Mouse (Mus musculus): Measurements from ENCODE around the gene Ggt5. TPM values are rescaled to one million over a fixed set of nuclear protein-coding genes. Genes with fewer than 3 reads are reported as not detected.

The Ggt5 gene
- total and polyA plus RNA-seq, 2 experiments from 2014 or later: 2.3 to 2.8 TPM

- H3K4me2 ChIP-seq (ENCODE audit: low read depth, low read length): no peak overlapping the region
- no peaks in the 10 kb centered on the region for H3K27me3 ChIP-seq (ENCODE audit: insufficient read depth, low read length)
- no peak overlapping the region for H3K27ac ChIP-seq
- H3K4me1 ChIP-seq (ENCODE audit: insufficient read depth, low read length): peaks cover 28% of the 10 kb centered on the region
- DNase-seq (ENCODE audit: low spot score) (no peak), ATAC-seq (no peak)
- WGBS: 75% methylated on average over 13 of the region's 13 CpGs
- no peak for TF ChIP-seq CTCF (IDR thresholded peaks at IDR 0.05; ENCODE audit: low read depth)
- no peaks in the 10 kb centered on the region for H3K9me3 ChIP-seq (ENCODE audit: low read length)
- no peak overlapping the region for H3K4me3 ChIP-seq (ENCODE audit: low read length)
- peaks cover 5% of the 10 kb centered on the region; the same call in 1 of the 2 replicates for H3K36me3 ChIP-seq (ENCODE audit: insufficient read depth, low read length)
- no peak overlapping the region for H3K9ac ChIP-seq (replicated peaks; ENCODE audit: low read length)
These were observed 36.3 kb upstream of the Ggt5 start for GRCm38 (mm10) chr10:75552701-75553450.

- TF ChIP-seq CTCF (IDR thresholded peaks at IDR 0.05; ENCODE audit: low read depth): no peak
- no peak overlapping the region for H3K27ac ChIP-seq
- H3K4me1 ChIP-seq (ENCODE audit: insufficient read depth, low read length): peaks cover 31% of the 10 kb centered on the region
- no peaks in the 10 kb centered on the region for H3K27me3 ChIP-seq (ENCODE audit: insufficient read depth, low read length)
- H3K4me3 ChIP-seq (ENCODE audit: low read length): no peak overlapping the region
- no peaks in the 10 kb centered on the region for H3K9me3 ChIP-seq (ENCODE audit: low read length)
- no peak overlapping the region for H3K4me2 ChIP-seq (ENCODE audit: low read depth, low read length)
- H3K36me3 ChIP-seq (ENCODE audit: insufficient read depth, low read length): peaks cover 5% of the 10 kb centered on the region; the same call in 1 of the 2 replicates
- ATAC-seq (no peak), DNase-seq (ENCODE audit: low spot score) (no peak)
- WGBS: 94% methylated on average over 8 of the region's 8 CpGs
- no peak overlapping the region for H3K9ac ChIP-seq (replicated peaks; ENCODE audit: low read length)
These were observed 35.0 kb upstream of the Ggt5 start for GRCm38 (mm10) chr10:75554090-75554489.

GRCm38 (mm10) chr10:75555557-75555956, 33.6 kb upstream of the Ggt5 start:
- 51% methylated on average over 6 of the region's 6 CpGs for WGBS
- no peak for DNase-seq (ENCODE audit: low spot score)
- no peak overlapping the region for H3K9ac ChIP-seq (replicated peaks; ENCODE audit: low read length)
- no peaks in the 10 kb centered on the region for H3K9me3 ChIP-seq (ENCODE audit: low read length)
- no peak overlapping the region for H3K4me3 ChIP-seq (ENCODE audit: low read length)
- no peak for ATAC-seq
- no peaks in the 10 kb centered on the region for H3K27me3 ChIP-seq (ENCODE audit: insufficient read depth, low read length)
- peaks cover 33% of the 10 kb centered on the region for H3K4me1 ChIP-seq (ENCODE audit: insufficient read depth, low read length)
- H3K27ac ChIP-seq: peak overlapping the region; percentile 62; the same call in 1 of the 2 replicates
- peaks cover 5% of the 10 kb centered on the region; the same call in 1 of the 2 replicates for H3K36me3 ChIP-seq (ENCODE audit: insufficient read depth, low read length)
- no peak overlapping the region for H3K4me2 ChIP-seq (ENCODE audit: low read depth, low read length)
- no peak for TF ChIP-seq CTCF (IDR thresholded peaks at IDR 0.05; ENCODE audit: low read depth)

- peak; percentile 92 for DNase-seq (ENCODE audit: low spot score)
- WGBS: 14% methylated on average over 9 of the region's 9 CpGs
- peaks cover 5% of the 10 kb centered on the region; the same call in 1 of the 2 replicates for H3K36me3 ChIP-seq (ENCODE audit: insufficient read depth, low read length)
- no peaks in the 10 kb centered on the region for H3K27me3 ChIP-seq (ENCODE audit: insufficient read depth, low read length)
- peak overlapping the region; percentile 68 for H3K27ac ChIP-seq
- TF ChIP-seq CTCF (IDR thresholded peaks at IDR 0.05; ENCODE audit: low read depth): no peak
- no peak overlapping the region for H3K4me3 ChIP-seq (ENCODE audit: low read length)
- no peak overlapping the region for H3K9ac ChIP-seq (replicated peaks; ENCODE audit: low read length)
- H3K9me3 ChIP-seq (ENCODE audit: low read length): no peaks in the 10 kb centered on the region
- H3K4me2 ChIP-seq (ENCODE audit: low read depth, low read length): no peak overlapping the region
- peak; percentile 81 for ATAC-seq
- H3K4me1 ChIP-seq (ENCODE audit: insufficient read depth, low read length): peaks cover 37% of the 10 kb centered on the region
These were observed 33.1 kb upstream of the Ggt5 start for GRCm38 (mm10) chr10:75556026-75556425.

- peak overlapping the region; percentile 90 for H3K9ac ChIP-seq (replicated peaks; ENCODE audit: low read length)
- 17% methylated on average over 3 of the region's 3 CpGs for WGBS
- peak overlapping the region; percentile 82 for H3K4me2 ChIP-seq (ENCODE audit: low read depth, low read length)
- H3K36me3 ChIP-seq (ENCODE audit: insufficient read depth, low read length): peaks cover 5% of the 10 kb centered on the region; the same call in 1 of the 2 replicates
- DNase-seq (ENCODE audit: low spot score): peak; percentile 93
- TF ChIP-seq CTCF (IDR thresholded peaks at IDR 0.05; ENCODE audit: low read depth): no peak
- peak; percentile 57 for ATAC-seq
- H3K27me3 ChIP-seq (ENCODE audit: insufficient read depth, low read length): no peaks in the 10 kb centered on the region
- peak overlapping the region; percentile 97 for H3K27ac ChIP-seq
- no peaks in the 10 kb centered on the region for H3K9me3 ChIP-seq (ENCODE audit: low read length)
- peak overlapping the region; percentile 66 for H3K4me3 ChIP-seq (ENCODE audit: low read length)
- peaks cover 39% of the 10 kb centered on the region for H3K4me1 ChIP-seq (ENCODE audit: insufficient read depth, low read length)
These were observed 30.6 kb upstream of the Ggt5 start for GRCm38 (mm10) chr10:75558515-75558914.

GRCm38 (mm10) chr10:75559041-75559675, 30.0 kb upstream of the Ggt5 start:
- H3K27ac ChIP-seq: peak overlapping the region; percentile 97
- H3K27me3 ChIP-seq (ENCODE audit: insufficient read depth, low read length): no peaks in the 10 kb centered on the region
- no peak for TF ChIP-seq CTCF (IDR thresholded peaks at IDR 0.05; ENCODE audit: low read depth)
- no peaks in the 10 kb centered on the region for H3K9me3 ChIP-seq (ENCODE audit: low read length)
- peak overlapping the region; percentile 90 for H3K9ac ChIP-seq (replicated peaks; ENCODE audit: low read length)
- DNase-seq (ENCODE audit: low spot score): peak; percentile 59
- H3K4me3 ChIP-seq (ENCODE audit: low read length): peak overlapping the region; percentile 66
- WGBS: 3% methylated on average over 14 of the region's 14 CpGs
- H3K4me2 ChIP-seq (ENCODE audit: low read depth, low read length): peak overlapping the region; percentile 82
- peaks cover 39% of the 10 kb centered on the region for H3K4me1 ChIP-seq (ENCODE audit: insufficient read depth, low read length)
- ATAC-seq: peak; percentile 24
- H3K36me3 ChIP-seq (ENCODE audit: insufficient read depth, low read length): no peaks in the 10 kb centered on the region; the same call in 1 of the 2 replicates
